Mouse (Mus musculus) right cerebral cortex, postnatal 25 days (tissue): Measurements from ENCODE around the gene Gpc5.

ENCODE experiments used
- DNase-seq: peaks from one replicate; pipeline ENCODE4 v3.0.0; 2022

Gene Gpc5

DNA sequence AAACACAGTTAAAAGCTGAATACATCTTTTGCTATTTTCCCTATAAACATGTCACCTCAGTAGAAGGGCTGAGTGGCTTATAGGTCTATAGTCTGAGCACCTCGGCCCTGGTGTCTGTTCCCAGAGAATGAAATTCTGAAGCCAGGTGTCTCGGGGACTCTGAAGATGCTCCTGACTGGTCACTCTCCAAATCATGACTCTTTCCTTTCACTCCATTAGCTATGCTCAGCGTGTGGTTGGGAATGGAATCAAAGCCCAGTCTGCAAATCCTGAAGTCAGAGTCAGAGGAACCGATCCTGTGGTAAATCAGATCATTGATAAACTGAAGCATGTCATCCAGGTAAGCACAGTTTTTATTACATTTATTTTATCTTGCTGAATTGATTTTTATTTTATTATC is 460.0 kb downstream of the Gpc5 start:
- no peak for DNase-seq

DNA sequence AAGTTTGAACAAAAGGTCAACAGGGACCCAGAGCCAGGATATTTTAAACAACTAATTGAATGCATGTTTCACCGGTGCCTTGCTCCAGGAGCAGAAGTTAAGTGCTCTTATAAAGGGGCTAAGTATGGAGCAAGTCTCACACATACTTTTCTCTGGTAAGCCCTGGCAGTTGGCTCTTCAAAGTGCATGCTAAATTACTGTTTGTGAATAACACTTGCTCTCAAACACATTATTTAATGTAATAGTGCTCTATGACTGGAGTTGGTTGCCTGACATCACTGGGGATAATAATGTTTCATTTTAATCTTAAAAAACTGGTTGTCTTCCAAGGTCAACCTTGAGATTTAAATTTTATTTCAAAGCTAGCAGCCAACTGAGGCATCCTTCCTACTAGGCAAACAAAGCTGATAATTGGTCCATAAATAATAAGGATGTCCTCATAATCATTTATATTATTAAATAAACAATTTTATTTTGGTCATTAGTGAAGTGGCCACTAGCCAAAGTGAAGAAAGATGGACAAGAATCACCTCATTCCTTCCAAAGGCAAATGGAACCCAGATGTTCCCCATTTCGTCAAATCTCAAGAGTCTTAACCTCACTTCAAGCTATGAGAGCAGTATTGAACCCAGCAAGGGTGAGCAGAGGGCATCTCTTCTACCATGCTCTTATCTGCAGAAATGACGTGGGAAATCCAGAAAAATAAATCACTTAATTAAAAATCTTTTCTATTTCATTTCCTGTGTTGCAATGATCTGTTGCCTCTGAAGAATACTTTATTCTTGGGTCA is 488.6 kb downstream of the Gpc5 start:
- DNase-seq, result no peak

DNA sequence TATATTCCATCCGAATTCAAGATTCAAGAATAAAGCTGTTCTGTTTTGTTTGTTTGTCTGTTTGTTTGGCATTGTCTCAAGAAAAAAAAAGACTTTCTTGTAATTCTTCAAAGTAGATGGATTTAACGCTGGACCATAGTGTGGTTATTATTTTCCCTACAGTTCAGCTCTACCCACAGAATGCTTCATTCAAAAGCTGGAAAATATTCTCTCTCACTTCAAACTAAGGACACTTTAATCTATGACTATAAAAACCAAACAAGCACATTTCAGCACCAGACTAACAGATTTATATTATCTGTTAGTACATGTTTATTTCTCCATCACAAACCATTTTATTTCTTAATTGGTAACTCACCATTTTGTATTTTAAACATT is 489.2 kb downstream of the Gpc5 start:
- DNase-seq, result no peak

DNA sequence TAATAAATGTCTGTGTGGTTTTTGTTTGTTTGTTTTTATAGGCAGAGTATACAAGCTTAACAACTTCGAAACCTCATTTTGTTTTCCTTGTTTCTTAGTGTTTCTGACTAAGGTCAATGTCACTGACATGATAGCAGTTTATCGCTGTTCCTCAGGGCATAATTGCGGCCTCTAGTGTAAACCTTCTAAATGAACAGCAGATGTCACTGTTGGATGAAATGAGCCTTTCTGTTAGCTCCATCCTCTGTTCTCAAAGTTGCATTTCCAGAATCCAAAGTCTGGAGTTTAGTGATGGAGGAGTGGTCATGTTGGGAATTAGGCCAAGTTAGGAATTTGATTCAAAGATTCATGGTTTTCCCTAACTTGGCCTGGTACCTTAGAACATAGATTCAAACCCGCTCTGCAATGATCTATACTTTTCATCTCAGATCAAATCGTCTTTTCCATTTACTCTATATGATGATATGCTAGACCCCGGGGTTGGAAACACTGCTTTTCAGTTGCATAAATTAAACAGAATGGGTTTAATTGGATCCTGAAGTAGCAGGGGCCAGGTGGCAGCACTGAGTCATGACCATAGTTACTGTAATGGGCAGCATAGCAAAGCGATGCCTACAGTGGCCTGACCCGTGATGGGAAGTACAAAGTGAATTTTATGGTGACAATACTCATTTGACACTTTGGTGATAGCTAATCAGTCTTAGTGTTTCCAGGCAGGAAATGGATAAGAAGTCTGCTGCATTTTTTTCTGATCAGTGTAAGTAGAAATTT is 508.4 kb downstream of the Gpc5 start:
- DNase-seq, result no peak

DNA sequence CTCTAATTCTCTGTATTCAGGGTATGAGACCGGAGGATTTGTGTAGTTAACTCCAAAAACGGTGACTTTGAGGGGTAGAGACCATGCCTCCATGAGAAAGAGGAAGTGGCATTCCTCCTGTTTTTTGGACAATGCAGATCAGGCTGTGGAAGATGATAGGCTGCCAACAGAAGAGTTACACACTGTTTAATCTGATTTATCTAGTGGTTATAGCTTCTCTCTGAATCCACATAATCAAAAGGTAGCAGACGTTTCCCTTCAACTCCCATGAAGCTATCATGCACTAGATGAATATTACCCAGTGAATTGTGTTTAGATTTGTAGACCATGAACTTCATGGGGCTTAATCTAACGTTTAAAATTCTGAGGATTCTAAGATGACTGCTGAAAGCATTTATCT is 522.1 kb downstream of the Gpc5 start:
- no peak for DNase-seq

DNA sequence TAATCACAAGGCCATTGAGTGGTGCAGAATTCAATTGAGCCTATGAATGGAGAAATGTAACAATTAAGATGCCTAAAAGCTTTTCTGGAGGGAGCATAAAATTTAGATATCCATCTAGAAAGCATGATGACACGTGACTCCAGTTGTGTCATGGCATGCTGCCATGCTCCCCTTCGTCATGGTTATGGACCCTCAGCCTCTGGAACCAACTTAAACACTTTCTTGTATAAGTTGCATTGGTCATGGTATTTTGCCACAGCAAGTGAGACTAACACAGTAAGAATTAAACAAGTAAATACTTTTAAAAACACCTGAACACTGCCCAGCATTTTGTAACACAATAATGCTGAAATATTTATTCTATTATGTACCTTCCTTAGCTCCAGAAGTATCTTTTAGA is 524.3 kb downstream of the Gpc5 start:
- DNase-seq, result no peak

DNA sequence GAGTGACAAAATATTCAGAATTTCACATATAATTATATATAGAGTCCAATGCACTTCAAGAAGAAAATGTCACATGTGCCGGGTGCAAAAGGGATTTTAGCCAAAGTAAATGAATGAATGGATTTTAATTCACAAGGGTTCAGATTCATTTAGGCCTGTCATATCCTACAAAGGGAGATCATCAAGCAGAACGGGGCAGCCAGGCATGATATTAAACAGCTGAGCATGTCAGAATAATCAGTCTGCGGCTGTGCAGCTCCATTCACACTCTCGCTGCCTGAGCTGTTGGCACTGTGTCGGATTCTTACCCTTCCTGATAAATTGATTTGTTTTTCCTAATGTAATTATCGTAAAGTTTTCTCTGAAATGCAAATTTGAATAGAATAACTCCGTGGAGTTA is 524.8 kb downstream of the Gpc5 start:
- DNase-seq, result no peak

DNA sequence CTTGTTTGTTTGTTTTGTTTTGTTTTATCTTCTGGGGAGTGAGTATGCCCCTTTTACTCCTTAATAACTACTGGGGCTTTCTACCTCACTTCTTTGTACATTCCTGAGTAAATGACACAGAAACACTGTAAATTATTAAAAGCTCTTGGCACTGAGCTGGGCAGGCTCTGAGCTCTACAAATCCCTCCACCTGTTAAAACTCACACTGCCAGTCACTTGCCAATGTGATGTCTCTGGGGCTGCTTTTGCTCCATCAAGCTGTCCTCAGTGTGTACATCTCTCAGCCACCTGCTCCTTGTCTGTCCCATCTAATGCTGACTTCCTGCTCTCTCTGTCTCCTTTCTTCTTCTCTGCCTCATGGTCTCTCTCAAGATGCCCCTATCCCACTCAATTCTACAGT is 528.5 kb downstream of the Gpc5 start:
- DNase-seq, result no peak

DNA sequence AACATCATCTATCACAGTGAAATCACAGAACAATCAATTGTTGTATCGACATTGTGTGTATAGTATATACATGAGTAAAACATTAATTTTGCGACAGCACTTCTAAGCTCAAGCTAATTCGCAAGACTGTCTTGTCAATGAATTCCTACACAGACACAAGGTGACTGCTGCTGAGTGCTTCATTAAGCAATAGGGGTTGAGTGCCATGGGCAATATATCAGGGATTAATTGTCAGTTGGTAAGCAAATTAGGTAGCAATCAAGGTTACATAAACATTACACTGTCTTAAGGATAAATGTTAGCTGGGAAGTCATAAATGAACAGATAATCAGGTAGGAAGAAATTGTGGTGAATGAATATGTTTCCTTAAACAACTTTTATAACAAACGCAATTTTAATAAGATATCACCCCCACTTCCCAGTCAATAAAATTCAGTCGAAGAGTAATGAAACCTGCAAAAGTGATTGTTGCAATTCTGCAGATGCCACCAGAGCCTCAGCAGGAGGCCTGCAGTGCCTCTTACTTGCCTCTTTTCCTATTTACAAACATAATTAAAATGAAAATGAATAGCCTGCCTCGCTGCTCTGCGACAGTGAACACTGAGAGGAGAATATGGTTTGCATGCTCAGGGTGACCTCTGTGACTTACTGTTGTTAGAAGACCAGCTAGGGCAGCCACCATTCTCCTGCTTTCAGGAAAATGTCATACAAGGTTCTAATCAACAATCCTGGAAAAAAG is 539.3 kb downstream of the Gpc5 start:
- DNase-seq, result no peak

DNA sequence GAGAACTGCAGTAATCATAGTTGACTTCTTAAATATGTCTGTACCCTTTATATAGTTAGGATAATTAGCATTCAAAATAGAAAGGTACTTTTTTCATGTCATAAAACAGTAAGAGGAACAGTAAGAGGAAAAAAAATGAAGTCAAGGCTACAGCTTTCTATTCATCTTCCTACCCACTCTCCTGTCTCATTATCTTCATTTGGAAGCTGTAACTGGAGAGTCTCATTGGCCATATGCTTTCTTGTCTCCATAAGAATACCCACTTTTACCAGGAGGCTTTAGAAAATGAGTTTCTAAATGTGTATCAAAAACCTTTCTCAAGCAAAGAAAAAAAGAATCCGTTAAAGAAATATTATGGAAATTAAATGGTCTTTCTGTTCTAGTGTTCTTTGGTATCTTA is 541.3 kb downstream of the Gpc5 start:
- DNase-seq, result no peak

DNA sequence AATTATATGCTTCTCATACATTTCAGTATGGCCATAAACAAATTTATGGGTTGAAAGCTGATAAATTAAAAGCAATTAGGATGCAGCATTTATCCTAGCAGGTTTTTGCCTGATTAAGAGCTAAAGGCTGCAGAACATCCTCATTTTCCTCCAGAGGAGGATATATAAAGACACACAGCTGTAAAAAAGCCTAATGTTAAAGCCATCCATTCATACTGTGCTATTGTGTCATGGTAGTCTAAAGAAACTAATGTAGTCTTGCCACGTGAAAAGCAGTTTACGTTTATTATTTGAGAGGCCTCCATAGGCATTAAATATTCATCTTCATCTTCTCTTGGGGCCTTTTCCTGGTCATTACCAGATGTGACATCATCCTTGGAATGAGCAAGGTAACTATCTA is 587.9 kb downstream of the Gpc5 start:
- no peak for DNase-seq

DNA sequence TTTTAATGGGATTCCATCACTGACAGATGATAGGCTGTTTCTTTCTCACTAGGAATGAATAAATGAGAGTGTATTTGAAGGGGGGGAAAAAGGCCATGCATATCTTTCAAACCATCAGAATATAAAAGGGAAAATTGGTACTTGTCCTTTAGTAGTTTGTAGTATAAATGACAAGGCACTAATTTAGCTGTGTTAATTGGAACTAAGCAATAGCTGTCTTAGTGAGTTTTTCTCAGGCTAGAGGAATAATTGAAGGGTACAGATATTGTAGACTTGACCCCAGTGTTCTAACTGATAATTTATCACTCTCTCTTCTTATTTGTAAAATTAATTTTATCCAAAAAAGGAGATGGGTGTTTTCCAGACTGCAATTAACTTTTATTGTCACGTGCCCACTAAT is 654.0 kb downstream of the Gpc5 start:
- DNase-seq, result no peak

DNA sequence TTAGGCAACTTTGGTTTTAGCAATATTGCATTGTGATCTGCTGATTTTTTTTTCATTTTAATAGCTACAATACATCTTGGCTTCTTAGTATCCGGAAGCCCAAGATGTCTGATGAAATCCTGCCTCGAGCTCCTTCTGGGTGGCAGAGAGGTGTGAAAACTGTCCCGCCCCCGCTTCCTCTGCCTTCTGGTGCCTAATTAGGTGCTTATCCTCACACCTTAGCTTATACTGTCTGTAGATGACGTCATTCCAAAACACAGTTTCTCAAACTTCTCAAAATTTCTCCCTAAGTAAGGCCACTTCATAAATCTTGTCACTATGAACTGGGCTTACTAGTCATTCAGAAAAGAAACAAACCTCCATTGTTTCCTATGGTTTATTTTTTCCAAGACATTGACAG is 668.2 kb downstream of the Gpc5 start:
- peak; percentile 21 for DNase-seq

DNA sequence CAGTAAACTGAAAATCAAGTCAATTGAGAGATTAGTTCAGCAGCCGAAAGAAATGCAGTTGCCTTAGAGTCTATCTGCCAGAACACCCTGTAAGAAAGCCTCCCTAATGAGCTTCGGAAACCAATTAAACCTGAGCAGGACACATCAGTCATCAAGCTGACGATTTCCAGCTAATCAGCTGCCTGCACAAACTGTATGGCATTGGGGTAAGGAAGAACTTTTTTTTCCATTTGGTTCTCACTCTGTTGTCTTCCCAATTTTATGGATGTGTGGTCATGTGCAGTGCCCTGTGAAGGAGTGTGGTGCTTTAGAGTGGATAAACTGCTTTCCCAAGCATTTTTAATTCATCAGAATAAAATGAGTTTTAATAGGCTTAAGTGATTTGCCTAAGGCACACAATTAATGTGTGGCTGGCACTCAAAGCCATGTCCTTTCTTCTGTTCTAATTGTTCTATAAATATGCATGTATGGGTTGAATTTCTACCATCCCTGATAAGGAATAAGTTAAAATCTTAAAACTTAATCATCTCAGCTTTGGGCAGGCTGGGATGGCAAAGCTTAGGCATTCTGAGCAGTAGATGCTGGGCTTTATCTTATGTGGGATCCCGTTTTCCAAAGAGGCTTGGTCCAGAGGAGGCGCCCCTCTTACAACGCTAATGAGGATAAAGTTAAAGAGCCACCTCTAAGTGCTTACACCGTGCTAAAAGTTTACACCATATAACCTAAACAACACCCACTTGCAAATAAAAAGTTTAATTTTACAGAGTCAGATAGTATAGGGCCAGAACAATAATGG is 687.6 kb downstream of the Gpc5 start:
- DNase-seq, result no peak

DNA sequence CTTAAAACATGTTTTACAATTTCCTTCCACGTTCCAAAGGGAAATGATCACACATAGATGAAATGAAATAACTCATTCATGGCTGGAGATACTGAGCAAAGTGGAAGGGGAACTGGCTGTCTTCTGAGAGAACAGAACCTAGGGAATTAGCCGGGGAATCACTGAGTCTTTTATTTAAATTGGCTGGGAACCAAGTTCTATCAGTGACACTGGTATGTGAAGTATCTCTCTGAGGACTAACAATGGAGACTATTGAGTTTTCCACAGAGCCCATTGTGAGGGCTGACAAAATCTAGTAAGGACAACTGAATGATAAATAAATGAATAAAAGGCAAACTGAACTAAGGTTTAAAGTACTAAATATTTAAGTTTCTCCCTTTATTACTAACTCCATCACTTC is 712.7 kb downstream of the Gpc5 start:
- DNase-seq, result no peak

DNA sequence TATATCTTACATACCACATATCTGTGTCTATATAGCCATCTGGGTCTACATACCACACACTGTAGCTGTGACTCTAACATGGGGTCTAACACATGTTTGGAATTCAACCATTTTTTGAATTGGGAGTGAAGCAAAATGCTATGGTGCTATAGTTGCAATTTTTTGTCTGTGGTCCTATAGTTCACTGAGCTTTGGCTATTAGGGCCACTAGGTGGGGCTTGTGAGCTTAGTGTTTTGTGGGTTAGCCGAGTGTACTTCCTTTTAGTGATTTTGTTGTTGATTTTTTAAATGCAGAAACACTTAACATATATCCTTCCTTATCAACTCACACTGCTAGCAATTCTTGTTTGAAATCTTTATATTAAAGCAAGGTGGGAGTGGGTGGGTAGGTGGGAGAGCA is 727.0 kb downstream of the Gpc5 start:
- no peak for DNase-seq

DNA sequence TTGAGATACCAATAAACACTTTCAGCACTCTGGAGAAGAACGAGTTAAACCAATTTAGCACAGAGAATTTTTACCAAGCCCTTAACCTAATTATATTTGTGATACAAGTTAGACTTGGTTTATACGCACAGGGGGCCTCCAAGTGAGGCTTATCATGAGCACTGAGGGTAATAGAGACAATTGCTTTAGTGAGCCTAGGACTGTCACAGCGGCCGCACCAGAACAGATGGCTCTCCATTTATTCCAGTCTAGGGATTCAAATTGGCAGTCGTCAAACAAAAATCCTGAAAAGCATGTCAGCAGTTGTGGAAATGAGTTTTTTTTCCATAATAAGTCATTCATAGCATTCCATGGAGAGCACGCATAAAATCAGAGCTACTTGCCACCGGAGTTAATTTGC is 729.6 kb downstream of the Gpc5 start:
- DNase-seq, result no peak

DNA sequence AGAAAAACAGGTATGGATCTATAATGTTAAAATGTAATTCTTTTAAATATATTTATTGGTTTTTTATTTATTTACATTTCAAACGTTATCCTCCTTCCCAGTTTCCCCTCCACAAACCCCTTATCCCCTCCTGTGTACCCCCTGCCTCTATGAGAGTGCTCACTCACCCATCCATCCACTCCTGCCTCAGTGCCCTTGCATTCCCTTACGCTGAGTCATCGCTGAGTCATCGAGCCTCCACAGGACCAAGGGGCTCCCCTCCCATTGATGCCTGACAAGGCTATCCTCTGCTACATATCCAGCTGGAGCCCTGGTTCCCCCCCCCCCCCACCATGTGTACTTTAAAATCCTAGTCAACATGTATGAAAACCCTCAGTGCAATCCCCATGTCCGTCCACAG is 738.5 kb downstream of the Gpc5 start:
- DNase-seq, result no peak

DNA sequence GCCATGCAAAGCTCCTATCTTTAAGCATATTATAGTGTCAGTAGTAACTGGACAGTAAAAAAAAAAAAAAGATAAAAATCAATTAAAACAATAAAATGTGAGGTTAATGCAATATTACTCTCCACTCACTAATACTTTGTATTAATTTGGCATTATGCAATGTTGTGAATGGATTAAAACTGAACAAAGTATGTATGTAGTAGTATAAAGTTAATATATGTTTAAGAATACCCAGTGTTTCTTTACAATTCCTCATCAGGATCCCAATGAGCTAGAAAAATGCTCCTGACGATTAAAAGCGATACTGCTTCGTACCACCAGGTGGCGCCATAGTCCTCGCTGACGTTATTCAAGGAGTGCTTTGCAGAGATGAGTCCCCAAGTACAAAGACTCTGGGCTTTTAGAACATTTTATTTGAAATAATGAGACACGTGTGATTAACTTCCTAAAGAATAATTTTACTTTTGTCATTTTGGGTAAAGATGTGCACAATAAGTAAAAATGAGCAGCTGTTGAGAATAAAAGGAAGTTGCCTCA is 739.3 kb downstream of the Gpc5 start:
- DNase-seq, result peak; percentile 76

DNA sequence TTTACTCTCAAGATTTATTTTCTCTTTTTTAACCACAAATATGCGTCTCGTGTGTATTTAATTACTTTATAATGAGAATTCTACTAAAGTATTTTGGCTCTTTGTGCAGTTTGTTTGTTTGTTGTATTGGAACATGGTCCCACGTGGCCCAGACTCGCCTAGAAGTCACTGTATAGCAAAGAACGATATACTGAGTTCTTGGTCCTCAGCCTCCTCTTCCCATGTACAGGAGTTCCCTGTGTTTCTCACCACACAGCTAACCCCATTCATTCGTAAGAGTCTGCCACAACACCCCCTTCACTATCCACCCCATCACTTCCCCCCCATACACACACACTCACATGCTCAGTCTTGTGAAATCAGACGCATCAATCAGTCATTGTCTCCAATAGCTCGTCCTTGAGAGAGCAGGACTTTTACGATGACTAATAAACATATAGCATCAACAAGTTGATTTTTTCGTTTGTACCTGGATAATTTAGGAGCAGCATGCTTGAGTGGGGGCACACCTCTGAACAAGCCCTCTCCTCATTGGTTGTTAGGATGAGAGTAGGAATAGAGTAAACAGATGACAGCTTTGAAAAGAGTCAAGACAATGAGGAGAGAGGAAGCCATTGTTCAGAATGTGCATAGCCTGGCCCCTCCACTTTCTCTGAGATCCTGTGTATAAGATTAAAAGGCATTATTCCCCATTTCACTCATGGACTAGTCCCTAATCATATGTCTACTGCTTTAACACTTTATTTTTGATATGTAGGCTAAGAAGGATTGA is 740.0 kb downstream of the Gpc5 start:
- no peak for DNase-seq

DNA sequence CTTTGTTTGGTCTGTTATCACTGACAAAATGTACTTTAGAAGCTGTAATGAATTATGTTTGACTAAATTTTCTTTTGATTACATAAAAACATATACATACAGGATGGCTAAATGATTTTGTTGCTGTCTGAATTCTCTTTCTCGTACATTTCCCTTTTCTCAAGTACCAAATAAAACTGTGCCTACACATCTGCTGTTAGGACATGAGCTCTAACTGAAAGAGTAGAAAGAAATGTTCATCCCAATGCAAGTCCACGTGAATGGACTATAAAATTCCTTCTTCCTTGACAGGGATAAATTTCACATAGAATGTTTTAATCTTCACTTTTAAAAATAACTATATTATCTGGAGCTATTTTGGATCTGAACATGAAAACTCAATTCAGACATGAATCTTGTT is 751.8 kb downstream of the Gpc5 start:
- DNase-seq, result no peak
